Mouse (Mus musculus) cerebellum, postnatal 4 days (tissue): ENCODE measurements around the gene Slx1b.
"Not testable (repeated sequence)": the region's sequence is repeated elsewhere in the genome, so short reads cannot be mapped to it uniquely, and the experiment has no call there.

Source experiments
- DNase-seq, 2 experiments: peaks; one replicate each; pipeline ENCODE4 v3.0.0; 2022; ENCODE audit warnings: low spot score in 2 of 2, mixed read lengths in 1 of 2

Slx1b gene

DNA sequence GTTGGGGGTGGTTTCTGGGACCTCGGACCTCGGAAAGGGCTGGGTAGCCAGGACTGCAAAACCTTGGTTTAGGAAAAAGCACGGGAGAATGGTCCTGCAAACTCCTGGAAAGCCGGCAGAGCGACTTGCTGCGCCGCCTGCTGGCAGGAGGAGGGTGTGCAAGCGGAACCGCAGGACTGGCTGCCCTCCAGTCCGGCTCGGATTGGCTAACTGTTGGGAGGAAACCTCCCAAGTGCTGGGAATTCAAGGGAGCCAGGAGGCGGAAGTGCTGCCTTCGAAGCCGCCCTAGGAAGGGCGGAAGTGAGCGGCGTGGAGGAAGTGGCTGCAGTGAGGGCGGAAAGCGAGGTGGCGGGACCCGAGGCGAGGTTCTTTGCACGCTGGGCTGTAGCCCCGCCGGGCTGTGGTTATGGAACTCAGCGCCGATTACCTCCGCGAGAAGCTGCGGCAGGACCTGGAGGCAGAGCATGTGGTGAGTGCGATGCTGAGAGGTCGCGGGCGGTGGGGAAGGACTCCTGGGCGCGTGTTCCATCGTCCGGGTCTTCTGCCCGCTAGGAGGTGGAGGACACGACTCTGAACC is at the start of gene Slx1b:
Gene Slx1b, minus strand, starts transcription at position 154 of the 577 bp plus-strand sequence.
- peak; percentile 92 to 96 for DNase-seq

DNA sequence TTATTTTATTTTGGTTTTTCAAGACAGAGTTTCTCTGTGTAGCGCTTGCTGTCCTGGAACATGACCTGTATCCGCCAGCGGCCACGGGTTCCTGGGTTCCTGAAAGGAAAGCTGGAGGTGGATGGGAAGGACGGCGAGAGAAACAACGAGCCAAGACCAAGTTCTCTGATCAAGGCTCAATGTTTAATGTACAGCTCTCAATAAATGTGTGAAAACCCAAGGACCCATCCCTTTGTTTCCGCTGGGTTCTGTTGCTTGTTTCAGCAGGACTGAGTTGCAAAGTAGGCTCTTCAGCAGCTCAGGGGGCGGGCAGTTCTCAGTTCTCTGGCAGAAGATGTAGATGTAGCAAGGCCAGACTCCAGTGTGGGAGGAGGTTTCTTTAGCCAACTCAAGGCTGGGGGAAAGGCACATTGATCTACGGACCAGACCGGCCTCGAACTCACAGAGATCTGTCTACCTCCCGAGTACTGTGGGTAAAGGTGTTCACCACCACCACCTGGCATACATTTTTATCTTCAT is 46.4 kb upstream of the Slx1b start:
- DNase-seq = no peak

DNA sequence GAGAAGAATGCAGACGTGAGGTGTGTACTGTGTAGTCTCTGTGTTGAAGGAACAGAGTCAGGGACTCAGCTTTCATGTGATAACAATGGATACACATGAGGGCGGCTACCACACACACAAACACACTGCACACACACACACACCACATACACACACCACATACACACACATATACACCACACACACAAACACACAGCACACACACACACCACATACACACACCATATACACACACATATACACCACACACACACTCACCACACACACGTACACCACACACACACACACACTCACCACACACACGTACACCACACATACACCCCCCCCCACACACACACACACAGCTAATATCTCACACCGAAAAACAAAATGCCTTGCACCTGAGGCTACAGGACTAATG is 45.9 kb upstream of the Slx1b start:
- DNase-seq = no peak

DNA sequence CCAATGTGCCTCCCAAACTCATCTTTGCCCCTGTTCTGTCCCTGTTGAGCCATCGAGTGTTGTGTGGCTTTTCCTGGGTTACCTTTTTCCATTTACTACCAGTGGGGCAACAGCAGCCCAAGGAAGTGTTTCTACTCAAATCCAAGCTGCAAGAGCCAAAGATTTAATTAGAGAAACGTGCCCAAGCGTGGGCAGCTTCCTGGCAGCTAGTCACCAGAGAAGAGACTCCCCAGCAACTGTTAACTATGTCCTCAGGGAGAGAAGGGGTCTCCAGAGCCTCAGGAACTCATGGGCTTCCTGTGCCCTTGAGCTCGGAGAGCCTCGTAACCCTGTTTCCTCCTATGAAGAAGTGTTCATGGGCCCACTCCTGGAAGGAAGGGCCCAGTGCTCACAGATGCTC is 45.4 kb upstream of the Slx1b start:
- DNase-seq = no peak

DNA sequence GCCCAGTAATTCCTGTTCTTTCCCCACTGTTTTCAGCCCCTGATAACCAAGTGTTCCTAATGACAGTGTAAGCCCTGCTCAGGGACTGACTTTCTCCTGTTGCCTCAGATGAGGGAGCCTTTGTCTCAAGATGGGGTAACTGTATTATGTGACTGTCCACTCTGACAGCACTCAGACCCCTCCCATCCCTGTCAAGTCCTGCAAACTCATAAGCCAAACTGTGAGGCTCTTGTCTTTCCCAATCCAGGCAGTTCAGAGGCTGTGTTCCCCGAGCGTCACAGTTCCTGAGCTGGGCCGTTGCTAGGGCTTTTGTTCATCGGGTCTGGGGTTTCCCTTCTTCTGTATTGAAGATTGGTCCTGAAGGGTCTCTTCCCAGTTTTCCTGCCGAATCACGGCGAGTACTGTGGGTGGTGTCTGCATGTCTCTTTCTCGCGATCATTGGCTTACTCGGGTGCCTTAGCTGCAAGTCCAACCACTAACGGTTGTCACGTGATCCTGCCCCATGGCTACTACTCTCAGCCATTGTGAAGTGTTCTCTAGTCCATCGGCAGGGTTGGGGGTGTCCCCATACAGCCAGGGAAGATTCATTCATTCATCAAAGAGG is 44.6 kb upstream of the Slx1b start:
- no peak for DNase-seq

DNA sequence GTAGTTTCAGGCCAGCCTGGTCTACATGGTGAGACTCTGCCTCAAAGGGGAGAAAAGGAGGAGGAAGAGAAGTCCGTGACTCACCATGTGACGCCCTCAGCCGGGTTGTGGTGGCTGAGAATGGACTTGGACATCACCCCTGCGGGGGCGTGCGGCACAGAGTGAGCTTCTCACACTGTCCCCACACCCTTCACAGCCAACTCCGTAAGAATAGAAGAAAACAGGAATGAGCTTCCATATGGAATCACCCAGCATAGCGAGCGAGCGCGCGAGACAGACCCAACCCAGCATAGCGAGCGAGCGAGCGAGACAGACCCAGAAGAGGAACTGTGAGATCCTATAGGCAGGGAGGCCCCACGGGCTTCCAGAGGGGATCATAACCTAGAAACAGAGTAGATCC is 44.0 kb upstream of the Slx1b start:
- DNase-seq = no peak

DNA sequence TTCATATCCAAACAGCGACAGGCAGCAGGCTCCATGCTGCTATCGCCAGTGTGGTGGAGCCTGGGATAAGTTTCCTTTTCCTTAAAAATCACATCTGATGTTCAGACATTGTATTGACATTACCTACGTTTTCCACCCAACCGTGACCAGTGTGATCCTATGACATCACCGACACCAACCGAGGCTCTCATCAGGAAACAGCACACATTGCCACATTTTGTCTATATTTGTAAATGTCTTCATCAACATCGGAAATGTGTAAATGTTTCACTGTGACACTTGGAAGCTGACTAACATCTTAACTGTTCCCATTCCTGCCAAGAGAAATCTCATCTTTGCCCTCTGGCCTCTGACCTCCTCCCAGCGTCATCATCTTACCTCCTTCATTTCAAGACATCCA is 40.5 kb upstream of the Slx1b start:
- DNase-seq = no peak

DNA sequence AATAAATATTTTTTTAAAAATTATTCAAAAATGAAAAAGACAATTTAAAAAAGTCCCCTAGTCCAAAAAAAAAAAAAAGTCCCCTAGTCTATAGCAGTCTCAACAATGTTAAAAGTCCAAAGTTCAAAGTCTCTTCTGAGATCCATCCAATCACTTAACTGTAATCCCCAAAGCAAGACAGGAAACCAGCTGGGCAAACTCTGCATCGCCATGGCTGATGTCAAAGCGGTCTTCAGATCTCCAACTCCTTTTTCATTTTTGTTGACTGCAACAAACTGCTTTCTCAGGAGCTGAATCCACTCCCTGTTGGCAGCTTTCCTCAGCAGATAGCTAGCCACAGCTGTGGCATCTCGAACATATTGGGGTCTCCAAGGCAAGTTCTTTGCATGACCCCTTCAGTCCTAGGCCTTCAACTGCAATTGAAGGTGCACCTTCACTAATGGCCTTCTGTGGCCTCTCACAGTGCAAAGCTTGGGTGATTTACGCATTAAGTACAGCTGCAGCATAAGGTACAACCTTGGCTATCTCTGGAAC is 34.7 kb upstream of the Slx1b start:
- DNase-seq = not testable (repeated sequence)

DNA sequence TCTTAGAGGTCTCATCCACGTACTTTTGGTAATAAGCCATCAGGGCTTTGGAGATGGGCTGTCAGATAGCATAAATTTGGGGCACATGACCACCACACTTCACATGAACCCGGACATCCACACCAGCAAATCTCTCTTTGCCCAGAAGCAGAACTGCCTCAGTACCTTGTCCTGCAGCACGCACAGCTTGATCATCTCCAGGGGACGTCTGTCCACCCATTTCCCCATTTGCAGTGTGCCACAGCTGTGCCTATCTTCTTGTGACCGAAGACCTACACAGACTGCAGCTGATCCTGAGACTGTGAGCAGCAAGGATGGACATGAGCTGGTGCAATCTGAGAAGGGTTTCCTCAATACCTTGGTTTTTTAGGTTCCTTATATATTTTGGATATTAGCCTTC is 30.1 kb upstream of the Slx1b start:
- DNase-seq = no peak

DNA sequence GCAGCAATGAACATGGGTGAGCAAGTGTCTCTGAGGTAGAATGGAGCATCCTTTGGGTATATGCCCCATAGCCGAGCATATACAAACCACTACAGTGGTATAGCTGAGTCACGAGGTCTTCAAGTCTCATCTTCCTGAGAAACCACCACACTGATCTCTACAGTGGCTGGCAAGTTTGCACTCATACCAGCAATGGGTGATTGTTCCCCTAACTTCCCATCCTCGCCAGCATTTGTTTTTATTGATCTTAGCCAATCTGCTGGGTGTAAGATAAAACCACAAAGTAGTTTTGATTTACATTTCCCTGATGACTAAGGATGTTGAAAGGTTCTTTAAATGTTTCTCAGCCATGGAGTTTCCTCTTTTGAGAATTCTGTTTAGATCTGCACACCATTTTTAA is 29.5 kb upstream of the Slx1b start:
- DNase-seq = no peak

DNA sequence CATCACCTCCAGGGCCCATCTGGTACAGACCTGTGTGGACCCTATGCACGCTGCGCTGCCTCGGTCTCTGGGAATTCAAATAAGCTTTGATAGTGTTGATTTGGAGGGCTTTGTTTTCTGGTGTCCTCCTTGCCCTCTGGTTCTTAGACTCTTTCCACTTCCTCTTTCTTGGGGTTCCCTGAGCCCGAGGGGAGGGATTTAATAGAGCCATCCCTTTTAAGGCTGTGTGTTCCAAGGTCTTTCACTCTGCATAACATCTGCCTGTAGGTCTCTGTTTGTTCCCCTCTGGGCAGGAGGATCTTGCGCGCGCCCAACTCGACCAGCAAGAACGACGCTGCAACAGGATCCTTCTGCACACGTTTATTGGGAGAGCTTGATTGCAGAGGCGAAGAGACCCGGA is 26.1 kb upstream of the Slx1b start:
- DNase-seq = no peak

DNA sequence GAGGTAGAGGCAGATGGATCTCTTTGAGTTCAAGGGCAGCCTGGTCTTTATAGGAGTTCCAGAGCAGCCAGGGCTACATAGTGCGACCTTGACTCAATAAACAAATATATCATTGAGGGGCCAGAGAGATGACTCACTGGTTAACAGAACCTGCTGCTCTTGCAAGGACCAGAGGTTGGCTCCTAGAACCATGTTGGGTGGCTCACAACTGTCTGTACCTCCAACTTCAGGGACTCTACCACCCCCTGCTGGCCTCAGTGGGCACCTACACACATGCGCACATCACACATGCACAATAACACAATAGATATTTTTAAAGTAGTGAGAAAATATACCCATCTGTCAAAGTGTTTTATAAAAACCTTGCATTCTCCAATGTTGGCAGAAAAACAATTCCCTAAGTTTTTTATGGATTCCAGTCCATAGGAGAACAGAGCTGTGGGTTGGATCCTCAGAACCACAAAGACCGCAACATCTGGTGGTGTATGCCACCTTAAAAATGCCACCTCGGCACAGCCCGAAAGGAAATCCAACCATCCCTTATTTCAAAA is 23.3 kb upstream of the Slx1b start:
- no peak for DNase-seq

DNA sequence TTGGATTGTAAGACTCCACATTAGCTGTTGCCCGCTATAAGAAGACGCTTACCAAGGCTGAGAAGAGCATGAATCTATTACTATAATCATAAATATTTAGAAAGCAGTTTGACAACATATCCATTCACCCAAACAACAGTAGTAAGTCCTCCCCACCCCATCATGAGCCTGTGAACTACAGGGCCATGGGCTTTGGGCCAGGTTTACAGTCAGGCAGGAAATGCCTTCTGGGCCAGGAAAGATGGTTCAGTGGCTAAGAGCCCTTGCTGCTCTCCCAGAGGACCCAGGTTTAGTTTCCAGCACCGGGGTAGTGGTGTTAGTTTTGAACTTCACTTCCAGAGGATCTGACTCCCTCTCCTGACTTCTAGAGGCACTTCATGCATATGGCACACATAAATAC is 22.0 kb upstream of the Slx1b start:
- DNase-seq = no peak

DNA sequence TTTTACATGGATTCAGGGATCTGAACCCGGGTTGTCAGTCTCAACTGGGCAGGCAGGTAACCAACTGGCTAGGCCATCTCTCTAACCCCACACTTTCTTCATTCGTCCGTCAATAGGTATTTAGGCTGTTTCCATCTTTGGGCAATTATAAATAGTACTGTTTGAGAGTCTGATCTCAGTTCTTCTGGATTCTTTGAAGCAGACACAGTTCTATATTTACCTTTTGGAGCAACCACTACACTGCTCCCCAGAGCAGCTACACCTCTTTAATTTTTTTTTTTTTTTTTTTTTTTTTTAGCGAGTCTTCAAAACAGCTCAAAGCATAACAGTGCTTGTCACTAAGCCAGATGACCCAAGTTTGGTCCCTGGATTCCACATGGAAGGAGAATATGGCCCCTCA is 20.1 kb upstream of the Slx1b start:
- no peak for DNase-seq

DNA sequence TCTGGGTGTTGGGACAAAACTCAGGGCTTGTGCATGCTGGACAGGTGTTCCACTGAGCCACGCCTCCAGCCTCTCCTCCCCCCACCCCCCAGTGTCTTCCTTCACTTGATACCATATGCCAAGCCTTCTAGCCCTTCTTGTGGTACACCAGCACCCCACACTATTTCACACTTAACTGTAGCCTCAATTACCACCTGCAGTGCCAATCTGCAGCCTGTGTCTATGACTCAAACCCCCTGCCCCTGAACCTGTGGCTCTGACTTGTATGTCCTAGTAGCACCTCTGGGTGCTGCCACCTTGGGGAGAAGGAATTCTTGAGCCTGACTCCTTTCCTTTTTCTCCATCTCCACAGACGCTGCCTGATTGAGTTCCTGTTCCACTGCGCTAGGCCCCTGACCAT is 16.3 kb upstream of the Slx1b start:
- no peak for DNase-seq

DNA sequence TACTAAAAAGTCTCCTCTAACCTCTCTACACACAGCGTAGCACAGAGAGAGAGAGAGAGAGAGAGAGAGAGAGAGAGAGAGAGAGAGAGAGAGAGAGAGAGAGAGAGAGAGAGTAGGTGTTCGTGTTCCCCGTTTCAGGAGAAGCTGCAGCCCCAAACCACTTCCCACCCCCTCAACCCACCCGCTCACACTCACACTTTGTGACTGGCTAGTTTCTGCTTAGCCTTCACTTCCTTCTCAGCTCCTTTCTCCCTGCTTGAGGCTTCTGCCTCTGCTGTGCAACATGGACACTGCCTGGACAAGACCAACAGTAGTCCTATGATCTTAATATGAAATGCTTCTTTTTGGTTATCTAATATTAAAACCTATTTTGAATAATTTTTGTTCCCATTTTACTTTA is 14.7 kb upstream of the Slx1b start:
- DNase-seq = no peak

DNA sequence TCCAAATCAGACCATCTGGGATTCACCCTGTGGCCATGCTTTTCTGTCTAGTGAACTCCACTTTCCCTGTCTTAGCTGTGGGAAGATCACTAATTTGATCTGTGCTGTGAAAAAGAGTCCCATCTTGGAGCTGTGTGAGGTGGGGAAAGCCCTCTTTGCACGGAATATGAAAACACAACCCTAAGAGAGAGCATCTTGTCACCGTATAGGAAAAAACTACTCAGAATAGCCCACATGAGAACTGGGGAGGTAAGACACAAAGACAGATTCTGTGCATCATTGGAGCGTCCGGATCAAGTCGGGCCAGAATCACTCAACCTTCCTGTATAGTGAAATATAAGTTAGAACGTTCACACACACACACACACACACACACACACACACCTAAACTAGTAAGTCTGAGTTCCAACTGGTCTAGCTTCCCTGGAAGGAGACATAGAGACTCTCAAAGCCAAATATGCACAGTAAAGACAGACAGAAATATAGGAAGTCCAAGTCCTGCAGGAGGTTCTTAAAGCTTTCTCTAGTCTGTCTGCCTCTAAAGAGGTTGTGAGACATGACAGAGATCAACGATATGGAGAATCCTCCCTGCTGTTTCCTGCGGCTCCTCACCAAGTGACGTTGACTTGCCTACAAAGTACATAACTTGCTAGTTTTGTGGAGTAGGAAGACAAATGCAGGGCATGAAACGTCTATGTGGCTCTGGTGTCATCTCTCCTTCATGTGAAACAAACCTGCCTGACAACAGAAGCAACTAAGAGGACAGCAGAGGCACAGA is 12.8 kb upstream of the Slx1b start:
- DNase-seq = no peak

DNA sequence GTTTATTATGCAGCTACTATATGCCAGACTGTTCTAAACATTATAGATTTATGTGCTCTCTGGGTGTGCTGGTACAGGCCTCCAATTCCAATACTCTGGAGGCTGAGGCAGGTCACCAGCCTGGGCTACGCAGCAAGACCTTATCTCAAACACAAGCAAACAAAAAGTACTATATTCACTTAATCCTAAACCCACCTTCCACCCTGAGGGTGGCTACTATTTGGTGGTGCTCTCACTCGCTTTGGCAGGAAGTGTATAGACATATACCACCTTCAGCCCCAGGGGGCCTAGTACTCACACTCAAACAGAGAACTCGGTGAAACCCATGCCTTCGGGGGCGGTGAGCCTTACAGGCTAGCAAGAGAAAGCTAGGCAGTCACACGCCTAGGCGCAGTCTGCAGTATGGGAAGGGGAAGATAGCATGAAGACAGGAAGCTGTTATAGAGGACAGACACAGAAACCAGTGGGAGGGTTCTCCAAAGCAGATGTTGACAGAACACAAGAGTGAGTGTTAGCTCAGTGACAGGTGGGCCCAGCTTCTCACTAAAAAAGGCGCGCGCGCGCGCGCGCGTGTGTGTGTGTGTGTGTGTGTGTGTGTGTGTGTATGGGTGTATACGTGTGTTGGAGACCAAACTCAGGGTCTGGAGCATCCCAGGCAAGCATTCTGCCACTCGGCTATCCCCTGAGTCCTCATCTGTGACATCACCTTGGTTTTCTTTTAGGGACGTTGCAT is 12.0 kb upstream of the Slx1b start, which contains the start of gene Coro1a:
Gene Coro1a, minus strand, starts transcription at position 346 of the 733 bp plus-strand sequence.
- DNase-seq = no peak

DNA sequence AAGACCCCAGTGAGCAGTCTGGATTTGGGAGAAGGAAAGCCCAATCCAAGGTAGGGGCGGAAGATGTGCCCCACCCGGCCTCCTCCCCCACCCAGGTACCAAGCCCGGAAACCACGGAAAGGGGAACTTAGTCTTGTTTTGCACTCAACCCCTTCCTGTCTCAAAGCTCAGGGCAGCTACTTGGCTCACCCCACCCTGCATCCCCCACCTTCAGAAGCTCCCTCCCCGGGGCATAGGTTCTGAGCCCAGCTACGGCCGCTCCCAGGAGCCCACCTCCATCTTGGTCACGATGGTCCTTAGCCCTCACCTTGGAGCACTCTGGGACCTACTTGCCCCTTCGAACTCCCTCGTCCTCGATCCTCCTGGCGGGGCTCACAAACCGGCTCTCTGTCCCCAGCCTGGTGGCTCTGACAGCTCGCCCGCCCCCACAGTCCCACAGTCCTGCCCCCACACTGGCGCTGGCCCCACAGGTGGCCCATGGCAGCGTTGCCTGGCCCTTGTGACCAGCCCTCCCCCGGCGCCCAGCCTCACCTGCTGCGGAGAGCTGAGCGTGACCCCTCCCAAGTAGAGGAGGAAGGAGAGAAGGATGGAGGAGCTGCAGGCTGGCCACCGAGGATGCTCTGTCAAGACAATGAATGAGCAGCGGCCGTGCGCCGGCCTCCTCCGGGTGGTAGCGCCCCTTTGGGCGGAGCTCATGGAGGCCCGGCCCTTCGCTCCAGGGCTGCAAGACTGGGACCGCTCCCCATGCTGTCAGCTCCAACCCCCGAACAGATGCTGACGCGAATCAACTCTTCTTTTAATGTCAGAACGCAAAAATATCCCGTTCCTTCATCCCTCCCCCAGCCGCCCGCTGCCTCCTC is 8.8 kb upstream of the Slx1b start:
- DNase-seq = peak; percentile 75 to 76

DNA sequence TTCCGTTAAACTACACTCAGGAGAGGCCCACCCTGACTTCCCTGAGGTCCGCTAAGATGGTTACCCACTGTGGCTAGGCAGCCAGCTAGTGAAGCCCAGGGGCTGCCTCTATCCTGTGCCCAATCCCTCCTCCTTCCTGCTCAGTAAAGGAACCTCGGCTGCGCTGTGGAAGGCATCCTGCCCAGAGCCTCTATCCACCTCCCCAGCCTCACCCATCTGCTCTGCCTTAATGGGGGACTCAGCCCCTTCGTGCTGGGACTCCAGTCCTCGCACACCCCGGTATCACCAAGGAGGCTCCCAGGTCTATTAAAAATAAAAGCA is 8.1 kb upstream of the Slx1b start:
- DNase-seq = no peak
